Mouse (Mus musculus): ENCODE results near the gene Pde2a. TPM values are rescaled to one million over a fixed set of nuclear protein-coding genes. Genes with fewer than 3 reads are reported as not detected.
A peak's percentile ranks its signal among the peaks of the same experiment; 100 is the strongest.

The Pde2a gene
- 161 and 169 TPM in 2 replicates for total RNA-seq (2021)
- long read RNA-seq, partial matches to known transcripts, result 107 of 111 reads
- long read RNA-seq, other reads (novel, unspliced or antisense), result 4 of 111 reads

DNA sequence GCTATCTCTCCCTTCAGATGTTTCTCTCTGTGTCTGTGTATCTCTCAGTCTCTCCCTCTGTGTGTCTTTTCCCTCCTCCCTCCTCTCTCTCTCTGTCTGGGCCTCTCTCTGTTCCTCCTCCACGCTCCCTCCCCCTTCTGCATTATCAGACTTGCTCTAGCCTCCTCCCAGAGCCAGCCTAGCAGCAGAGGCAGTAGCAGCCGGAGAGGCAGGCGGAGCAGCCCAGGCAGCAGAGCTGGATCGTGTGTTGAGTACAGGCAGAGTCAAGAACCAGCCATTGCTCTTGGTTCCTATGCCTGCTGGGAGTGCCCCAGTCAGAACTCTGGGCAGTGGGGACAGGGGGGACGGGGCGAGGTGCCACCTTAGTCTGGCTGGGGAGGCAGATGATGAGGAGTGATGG lies at the start of gene Pde2a:
Pde2a (plus strand) TSS at position 163 of the 400 bp plus-strand sequence.
- no peak for DNase-seq

GRCm38 (mm10) chr7:101373082-101373481 lies 48.4 kb upstream of the Pde2a start:
- DNase-seq, result no peak

GRCm38 (mm10) chr7:101374155-101374554 lies 47.3 kb upstream of the Pde2a start:
- no peak for DNase-seq

DNA sequence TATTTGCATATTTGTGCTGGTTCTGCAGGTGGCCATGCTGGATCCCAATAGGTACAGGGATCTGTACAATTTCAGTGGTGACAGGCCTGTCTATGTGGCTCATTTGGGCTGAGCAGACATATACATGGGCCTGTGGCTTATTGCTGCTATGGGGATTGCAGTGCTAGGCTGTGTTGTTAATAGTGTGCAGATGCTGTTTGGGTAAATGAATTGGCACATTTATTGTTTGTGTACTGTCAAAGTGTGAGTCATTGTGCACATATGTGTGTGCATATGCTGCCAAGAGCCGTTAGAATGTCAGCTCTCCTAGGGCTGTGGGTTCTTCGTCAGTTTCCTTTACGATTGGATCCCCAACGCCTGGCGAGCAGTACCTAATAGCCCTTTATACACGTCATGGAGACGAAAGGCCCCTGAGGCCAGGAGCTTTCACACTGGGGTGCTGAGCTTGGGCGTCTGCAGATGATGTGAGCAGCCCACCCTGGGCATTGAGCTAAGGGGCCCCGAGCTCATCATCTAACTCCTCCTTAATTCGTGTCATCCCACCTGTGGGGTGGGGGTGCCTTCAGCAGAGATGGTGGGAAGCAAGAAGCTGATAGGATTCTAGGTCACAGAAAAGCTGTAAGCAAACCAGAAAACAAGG lies 44.7 kb upstream of the Pde2a start:
- no peak for DNase-seq

GRCm38 (mm10) chr7:101377741-101378262 lies 43.7 kb upstream of the Pde2a start:
- peak; percentile 50 for DNase-seq

GRCm38 (mm10) chr7:101378285-101378684 lies 43.2 kb upstream of the Pde2a start:
- no peak for DNase-seq

DNA sequence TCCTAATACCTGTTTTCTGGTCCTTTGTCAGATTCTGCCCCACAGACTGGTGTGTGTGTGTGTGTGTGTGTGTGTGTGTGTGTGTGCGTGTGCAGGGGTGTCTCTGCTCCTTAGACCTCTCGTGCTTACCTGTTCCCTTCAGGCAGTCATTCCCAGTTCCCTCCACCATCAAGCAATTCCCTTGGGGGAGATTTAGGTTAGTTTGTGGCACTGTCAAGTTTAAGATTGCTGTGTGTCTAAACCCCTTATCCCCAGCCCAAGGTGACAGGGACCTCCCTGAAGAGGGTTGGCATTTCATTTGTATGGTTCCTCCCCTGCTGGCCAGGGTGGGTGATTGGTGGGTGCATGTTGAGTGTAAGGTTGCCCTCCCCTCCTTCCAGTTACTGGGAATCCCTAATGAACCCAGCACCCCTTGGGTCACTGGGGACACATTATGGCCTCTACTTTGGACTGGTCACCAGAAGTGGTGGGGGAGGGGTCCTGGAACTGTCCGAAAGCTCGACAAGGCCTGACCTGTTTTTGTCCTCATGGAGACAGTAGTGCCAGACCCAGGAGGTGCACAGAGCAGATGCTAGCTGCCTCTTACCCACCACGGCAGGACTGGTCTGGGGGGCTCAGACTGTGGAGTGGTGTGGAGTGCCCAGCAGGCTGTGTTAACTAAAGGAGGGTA lies 42.6 kb upstream of the Pde2a start:
- DNase-seq, result no peak

DNA sequence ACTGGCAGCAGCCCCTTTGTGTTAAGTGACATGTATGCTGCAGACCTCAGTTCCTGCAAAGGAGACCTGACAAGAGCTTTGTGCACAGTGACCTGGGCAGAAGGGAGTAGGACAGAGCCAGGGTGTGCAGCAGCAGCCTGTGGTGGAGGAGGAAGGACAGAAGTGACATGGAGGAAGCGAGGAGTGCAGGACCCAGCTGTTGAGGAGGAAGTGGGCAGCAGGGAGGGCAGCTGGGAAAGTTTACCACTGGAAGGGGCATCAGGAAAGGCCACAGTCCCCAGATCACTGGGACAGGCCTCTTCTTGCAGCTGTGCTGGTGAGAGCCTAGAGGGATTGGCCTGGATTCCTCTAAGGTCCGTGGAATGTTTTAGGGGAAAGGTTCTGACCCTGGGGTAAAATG lies 41.8 kb upstream of the Pde2a start:
- DNase-seq, result no peak

DNA sequence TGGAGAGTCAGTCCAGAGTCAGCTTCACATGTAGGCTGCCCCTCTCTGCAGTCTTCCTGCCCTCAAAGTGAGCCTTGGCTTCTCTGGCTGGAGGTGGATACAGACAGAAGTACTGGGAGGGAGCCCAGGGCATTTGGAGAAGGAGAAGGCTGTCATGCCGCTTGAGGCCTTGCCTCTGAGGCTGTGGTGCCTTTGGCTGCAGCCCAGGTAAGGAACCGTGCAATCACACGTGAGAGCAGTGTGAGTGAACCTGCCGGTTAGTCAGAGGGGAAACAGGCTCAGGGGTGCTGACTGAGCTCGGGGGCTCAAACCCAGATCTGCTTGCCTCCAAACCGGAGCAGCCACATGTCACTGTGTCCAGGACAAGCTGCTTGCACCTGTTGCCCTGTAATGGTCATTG lies 40.0 kb upstream of the Pde2a start:
- DNase-seq, result no peak

DNA sequence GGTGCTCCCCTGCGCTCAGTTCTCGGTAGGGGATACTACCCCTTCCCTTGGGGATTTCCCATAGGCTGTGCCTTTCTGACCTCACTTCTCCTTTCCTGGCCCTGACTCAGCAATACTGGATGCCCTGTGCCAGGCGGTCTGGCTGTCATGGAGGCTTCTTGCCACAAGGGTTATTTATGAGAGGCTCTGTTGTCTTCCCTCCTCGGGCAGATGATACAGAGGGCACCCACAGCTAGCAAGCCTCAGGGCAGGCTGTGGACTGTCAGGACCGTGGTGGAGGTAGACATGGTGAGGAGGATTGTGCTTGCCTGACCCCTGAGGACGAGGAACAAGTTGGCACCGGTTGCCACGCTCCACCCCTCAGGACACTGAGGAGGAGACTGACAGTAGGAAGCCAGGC lies 39.1 kb upstream of the Pde2a start:
- peak; percentile 25 for DNase-seq

DNA sequence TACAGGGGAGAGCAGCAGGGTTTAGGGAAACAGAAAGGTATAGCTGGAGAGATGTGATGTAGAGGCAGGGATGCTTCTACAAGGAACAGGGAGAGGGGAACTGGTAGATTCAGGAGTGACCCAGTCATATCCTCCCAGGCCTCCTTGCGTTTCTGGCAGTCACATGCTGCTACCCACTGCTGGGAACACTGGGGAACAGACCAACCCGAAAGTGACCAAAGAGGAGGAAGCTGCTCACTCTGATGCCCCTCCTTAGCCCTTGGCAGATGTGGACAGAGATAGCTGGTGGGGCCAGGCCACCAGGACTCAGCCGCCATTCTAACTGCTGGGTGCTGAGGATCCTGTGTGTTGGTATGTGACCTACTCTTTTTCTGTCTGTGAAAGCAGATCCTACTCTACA lies 37.7 kb upstream of the Pde2a start:
- DNase-seq, result no peak

GRCm38 (mm10) chr7:101384931-101385330 lies 36.6 kb upstream of the Pde2a start:
- DNase-seq, result no peak

DNA sequence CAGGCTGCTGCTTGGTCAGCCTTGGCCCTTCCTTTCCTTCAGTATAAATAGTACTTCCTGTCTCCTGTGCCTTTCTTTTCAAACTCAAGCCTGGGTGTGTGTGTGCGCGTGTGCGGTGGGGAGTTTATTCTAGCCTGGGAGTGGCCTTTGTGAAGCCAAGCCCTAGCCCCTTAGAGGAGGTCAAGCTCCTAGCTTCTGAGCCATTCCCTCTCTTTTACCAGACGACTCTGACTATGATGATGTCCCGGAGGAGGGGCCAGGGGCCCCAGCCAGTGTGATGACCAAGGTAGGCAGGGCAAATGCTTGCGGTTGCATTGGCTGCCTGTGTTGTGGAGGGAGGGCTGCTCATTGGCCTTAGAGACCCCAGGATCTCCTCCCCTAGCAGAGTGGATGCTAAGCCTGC lies 36.2 kb upstream of the Pde2a start:
- no peak for DNase-seq

DNA sequence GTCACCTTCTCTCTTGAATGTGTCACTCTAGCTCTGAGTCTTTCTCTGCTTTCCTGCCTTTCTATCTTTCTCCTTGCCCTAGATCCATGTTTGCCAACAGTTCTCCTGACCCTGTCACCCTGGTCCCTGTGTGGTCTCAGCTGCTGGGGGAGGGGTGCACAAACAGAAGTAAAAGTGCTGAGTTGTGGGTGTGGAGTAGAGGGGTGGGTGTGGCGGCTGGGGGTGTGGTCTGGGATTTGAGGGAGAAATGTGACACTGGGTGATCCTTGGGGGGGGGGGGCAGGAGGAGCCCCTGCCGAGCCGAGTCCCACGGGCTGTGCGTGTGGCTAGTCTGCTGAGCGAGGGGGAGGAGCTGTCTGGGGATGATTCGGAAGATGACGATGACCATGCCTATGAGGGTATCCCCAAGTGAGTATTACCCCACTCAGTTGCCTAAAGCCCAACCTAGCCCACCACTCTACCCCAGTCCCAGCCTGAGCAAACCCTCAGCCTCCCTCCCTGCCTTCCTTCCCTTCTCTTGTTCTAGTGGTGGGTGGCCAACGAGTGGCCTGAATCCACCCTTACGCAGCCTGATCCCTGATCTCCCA lies 35.5 kb upstream of the Pde2a start:
- DNase-seq, result no peak

DNA sequence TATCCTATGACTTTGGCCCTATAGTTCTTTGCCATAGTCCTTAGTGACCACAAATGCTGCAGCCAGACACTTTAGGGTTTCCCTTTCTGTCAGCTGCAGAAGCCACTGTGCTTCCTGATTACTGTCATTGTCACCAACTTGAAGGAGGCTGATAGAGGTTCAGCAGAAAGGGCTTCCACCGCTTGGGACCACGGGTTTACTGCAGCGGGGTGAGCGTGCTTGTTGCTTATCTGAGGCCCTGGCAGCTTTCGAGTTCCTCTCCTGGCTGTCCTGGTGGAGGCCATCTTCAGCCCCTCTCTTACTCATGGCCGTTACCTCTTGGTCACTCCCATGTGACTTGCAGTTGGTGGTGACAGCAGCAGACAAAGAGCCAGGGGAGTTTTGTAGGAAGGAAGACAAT lies 32.2 kb upstream of the Pde2a start:
- no peak for DNase-seq

DNA sequence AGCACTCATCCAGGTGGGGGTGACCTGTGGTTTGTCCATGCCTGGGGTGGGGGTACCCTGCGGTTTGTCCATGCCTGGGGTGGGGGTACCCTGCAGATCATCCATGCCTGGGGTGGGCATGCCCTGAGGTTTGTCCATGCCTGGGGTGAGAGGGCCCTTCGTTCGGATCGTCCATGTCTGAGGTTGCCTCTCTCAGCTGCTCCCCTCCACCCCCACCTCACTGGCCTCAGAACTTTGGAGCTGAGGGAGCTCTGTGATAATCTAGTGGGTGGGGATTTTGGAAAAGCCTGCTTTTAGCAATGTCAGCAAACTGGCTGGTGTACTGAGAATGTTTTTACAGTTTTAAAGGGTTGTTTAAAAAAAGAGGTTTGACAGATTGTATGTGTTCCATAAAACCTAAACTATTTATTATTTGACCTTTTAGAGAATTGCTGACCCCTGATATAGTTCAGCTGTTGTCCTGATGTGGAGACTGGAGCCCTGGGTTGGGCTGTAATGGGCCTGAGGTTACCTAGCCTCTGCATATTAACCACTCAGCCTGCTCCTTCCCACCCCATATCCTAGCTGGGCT lies 29.5 kb upstream of the Pde2a start:
- DNase-seq, result no peak

DNA sequence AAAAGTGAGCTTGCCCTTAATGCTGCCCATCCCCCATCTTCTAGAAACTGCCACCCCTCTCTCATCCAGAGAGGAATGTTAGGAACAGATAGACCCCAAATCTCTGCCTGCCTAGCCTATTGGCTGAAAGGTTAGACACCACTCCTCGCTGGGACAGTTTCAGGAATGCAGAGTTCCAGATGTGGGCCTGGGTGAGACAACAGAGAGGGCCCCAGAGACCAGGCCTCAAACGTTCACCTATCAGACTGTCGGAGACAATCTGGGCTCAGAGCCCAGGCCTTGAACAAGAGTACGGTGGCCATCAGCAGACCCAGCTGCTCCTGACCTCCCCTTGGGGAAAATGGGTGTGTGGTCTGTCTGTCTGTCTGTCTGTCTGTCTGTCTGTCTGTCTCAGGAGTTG lies 28.5 kb upstream of the Pde2a start:
- DNase-seq, result no peak

DNA sequence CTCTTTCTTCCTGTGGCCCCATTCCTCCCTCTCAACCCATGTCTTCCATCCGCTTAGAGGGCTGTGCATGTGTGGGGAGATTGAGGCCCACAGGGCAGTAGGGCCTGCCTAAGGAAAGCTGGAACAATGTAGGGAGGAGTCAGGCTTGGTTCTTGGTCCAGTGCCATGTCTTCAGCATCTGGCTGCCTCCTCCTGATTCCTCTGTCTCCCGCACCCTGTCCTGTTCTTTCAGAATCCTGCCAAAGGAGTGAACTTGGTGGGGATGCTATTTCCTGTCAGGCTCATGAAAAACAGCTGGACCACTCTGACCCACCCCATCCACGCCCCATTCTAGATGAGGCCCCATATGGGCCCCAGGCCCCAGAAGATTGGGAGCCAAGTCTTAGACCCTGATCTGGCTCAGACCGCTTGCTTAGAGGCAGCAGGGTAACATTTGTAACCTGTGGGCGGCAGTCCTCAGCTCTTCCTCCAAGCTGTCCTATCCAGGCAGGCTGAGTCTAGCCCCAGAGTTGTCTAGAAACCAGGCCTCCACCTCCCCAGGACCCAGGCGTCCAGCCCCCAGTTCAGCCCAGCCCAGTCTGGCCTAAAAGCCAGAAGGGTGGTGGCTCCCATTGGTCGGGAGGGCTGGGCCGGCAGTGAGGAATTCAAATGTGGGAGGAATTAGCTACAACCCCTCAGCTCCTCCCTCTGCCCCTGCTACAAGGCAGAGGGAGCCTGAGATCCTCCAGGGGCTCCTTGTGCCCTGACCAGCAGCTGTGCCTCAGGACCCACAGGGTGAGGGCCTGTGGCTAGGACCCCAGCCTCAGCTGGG lies 27.6 kb upstream of the Pde2a start:
- DNase-seq, result no peak

DNA sequence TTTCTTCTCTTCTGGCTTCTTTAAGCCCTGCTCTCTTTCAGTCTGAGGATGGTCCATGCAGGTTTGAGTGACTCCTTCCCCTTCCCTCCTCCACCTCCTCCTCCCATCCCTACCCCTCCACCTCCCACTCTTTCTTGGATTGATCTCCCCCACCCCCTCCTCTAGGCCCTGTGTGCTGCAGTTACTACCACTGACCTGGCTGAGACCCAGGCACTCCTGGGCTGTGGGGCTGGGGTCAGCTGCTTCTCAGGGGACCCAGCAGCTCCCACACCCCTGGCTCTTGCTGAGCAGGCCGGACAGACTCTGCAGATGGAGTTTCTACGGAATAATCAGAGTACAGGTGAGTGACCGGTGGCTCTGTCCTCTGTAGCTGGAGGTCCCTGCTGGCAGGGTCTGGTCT lies 26.9 kb upstream of the Pde2a start:
- DNase-seq, result no peak

DNA sequence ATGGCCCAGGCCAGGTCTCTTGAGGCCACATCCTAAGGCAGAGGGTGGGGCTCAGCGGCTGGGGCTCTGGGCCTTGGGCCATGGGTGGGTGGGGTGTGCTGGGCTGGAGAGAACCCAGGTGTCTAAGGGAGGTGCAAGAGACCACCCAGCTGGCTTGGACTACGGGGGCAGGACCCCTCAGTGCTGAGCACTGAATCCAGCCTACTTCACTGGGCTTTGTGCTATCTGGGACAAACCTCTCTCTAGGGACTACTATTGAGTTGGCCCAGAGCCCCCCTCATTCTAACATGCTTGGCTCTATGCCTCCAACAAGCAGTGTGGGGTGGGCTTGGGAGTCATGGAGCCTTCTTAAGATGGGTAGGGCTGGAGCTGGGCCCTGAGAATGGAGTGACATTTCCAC lies 26.0 kb upstream of the Pde2a start:
- no peak for DNase-seq

- no peak for DNase-seq
Observed at GRCm38 (mm10) chr7:101397175-101397574, 24.3 kb upstream of the Pde2a start.

DNA sequence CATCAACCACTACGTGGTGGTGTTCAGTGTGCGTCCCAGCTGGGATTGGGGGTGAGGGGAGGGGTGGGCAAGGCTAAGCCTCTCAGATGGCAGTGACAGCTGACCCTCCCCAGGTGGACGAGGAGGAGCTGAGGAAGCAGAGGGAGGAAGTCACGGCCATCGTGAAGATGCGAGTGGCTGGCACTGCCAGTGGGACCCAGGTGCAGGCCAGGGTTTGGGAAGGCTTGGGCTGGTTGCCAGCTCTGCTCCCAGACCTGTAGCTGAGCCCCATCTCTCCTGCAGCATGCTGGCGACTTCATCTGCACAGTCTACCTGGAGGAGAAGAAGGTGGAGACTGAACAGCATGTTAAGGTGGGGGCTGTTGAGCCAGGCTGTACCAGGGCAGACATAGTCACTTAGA lies 20.0 kb upstream of the Pde2a start:
- DNase-seq, result no peak
